Mouse (Mus musculus): ENCODE results near the gene Tmem102.

Gene Tmem102

GRCm38 (mm10) chr11:69804972-69805909 lies at the start of gene Tmem102:
Gene Tmem102 (minus strand): TSS chr11:69805624.
- DNase-seq (ENCODE audit: low read depth, low spot score): peak; percentile 88

DNA sequence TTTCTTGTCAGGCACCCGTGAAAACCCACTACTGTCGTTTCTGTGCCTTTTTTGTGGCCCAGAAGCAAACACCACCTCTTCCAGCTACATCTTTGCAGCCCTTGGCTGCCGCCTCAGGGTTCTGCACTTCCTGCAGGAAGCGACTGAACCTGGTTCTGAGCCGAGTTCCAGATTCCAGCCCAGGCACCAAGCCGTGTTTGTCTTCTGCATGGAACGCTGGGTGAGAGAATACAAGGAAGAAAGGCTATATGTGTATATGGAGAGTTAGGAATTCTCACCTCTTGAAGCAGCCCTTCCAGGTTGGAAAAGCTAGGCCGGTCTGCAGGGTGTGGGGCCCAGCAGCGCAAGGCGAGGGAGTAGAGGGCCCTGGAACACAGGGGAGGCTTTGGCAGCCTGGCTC lies 49.3 kb upstream of the Tmem102 start:
- DNase-seq (ENCODE audit: low read depth, low spot score): no peak

- DNase-seq (ENCODE audit: low read depth, low spot score): peak; percentile 80
Measured at GRCm38 (mm10) chr11:69853994-69854393, 48.6 kb upstream of the Tmem102 start.

DNA sequence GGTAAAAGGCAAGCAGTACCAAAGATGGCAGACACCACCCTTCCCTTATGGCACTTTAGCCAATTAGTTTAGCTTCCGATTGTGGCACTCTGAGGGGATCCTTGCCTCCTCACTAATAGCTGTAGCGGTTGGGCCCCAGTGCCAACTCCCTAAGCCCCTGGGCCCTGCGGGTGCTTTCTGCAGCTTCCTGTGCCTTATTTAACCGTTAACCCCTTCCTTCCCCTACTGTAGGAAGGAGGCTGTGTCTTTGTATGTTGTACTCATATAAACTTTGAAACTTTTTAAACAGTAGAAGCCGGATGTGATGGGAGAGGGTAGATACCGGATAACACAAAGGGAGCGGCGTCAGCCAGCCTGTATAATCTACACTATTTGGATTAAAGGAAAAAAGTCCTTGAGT lies 45.3 kb upstream of the Tmem102 start:
- no peak for DNase-seq (ENCODE audit: low read depth, low spot score)

DNA sequence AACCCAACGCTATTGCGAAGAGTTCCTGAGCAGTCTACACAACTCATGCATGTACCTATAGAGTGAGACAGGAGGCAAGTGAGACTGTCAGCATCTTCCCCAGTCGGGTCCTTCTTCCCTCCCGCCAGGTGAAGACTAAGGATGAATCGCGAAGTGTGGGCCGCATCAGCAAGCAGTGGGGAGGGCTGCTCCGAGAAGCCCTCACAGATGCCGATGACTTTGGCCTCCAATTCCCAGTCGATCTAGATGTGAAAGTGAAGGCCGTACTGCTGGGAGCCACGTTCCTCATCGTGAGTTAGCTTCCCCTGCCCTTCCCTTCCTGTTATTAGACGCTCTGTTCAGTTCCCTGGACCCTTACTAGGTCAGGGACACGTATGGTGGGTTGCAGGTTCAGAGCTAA lies 44.5 kb upstream of the Tmem102 start:
- DNase-seq (ENCODE audit: low read depth, low spot score): no peak

- no peak for DNase-seq (ENCODE audit: low read depth, low spot score)
Measured at GRCm38 (mm10) chr11:69849128-69849527, 43.7 kb upstream of the Tmem102 start.

GRCm38 (mm10) chr11:69848021-69848420 lies 42.6 kb upstream of the Tmem102 start:
- no peak for DNase-seq (ENCODE audit: low read depth, low spot score)

DNA sequence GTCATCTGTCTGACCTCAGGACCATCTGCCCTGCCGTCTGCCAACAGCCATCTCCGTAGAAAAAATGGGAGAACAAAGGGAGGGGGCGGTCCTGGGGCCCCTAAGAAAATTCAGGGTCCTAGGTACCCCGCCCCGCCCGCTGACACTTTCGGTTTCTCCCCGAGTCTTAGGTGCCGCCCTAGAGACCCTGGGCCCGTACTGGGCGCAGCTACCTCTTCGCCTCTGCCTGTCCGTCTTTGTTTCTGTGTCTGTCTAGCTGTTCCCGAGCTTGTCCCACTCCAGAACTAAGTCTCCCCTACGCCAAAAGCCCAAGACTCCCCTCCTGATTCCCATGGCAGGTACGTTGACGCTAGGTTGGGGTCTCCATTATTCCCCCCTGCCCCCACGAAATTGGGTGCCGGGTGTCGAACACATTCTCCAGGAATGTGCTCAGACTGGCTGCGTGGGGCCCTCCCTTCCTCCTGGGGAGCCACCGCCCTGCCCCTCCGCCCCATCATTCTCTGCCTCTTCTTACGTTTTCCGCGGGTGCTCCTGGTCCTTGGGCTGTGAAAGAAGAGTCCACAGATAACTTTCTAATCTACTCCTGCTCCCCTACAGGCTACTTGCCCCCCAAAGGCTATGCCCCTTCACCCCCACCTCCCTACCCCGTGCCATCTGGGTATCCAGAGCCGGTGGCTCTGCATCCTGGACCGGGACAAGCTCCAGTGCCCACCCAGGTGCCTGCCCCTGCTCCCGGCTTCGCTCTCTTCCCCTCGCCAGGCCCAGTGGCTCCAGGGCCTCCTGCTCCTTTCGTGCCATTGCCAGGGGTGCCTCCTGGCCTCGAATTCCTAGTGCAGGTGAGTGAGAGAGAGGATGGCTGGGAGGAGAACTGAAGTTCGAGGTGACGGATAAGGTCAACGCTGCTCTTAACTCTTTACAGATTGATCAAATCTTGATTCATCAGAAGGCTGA lies 41.6 kb upstream of the Tmem102 start:
- DNase-seq (ENCODE audit: low read depth, low spot score): no peak

DNA sequence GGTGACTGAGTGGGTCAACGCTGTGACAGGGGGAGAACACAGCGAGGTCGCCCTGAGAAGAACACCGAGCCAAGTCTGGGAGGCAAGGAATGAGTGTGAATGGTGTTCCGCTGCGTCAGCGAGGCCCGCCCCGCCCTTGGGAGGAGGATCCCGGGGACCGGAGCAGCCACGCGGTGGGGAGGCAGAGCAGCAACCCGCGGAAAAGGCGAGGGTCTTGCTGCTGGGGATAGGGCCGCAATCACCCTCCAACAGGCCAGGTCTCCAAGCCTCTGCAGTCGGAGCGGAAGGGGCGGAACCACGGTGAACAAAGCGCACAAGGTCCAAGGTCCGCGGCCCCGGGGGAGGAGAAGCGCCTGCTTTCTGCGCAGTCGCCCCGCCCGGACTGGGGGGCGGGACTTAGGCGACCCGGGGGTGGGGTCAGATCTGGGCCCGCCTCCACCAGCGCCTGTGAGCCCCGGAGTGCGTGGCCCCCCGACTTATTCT lies 40.8 kb upstream of the Tmem102 start, which contains the start of gene Plscr3:
Plscr3 (plus strand) TSS at position 179 of the 483 bp plus-strand sequence.
- DNase-seq (ENCODE audit: low read depth, low spot score): peak; percentile 95

GRCm38 (mm10) chr11:69838714-69839104 lies 33.3 kb upstream of the Tmem102 start:
- DNase-seq (ENCODE audit: low read depth, low spot score): peak; percentile 68

GRCm38 (mm10) chr11:69837952-69838713 lies 32.7 kb upstream of the Tmem102 start, which contains the start of gene Tmem256:
Gene Tmem256 (plus strand): TSS chr11:69838514.
- peak; percentile 100 for DNase-seq (ENCODE audit: low read depth, low spot score)

DNA sequence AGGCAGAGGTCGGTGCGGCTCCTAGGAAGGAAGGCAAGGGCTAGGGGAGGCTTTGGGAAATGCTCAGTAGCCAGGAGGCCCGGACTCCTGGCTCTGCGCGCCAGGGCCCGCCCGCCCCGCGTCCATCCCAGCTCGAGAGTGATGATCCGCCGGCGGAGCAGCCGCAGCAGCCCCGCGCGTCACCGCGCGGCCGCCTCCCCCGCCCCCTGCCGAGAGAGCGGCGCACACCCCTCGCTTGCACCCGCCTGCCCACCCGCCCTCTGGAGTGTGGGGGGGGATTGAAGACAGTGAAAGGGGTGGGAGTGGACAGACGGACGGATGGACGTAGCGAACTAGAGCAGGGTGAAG lies 32.2 kb upstream of the Tmem102 start, which contains the start of gene Nlgn2:
Nlgn2 (minus strand) TSS at position 181 of the 348 bp plus-strand sequence.
- no peak for DNase-seq (ENCODE audit: low read depth, low spot score)

DNA sequence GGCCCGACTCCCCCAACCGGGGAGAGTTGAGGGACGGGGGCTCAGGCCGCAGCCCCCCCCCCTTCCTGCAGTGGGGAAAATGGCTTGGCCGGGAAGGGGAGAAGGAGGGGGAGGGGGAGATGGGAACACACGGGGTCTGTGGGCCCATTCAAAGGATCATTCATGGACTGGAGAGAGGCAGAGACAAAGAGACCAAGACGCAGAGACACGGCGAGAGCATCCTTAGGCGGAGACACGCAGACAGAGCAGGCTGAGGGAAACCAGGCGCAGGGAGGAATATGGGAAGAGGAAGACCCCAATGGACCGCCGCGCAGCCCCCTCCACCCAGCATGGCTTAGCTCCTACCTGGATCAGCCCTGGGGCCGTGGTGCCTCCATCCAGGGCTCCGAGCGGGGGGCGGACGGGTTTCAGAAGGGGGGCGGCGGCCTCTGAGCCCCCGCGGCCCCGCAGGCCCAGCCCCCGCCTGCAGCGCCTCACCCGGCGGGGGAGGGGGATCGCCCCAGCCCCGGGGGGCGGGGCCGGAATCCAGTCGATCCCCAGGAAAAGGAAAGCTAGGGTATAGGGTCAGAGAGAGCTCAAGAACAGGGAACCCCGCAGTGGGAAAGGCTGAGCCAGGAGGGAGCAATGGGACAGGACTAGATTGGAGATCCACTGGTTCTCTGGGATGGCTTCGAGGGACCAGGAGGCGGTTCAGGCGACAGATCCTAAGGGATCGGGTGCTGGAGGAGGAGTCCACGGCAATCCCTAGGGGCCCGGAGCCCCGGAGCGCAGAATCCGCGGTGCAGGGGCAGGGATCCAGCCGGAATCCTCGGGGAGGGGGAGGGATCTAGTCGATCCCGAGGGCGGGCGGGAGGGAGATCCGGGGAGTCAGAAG lies 31.5 kb upstream of the Tmem102 start:
- peak; percentile 61 for DNase-seq (ENCODE audit: low read depth, low spot score)

GRCm38 (mm10) chr11:69835966-69836335 lies 30.5 kb upstream of the Tmem102 start:
- no peak for DNase-seq (ENCODE audit: low read depth, low spot score)

DNA sequence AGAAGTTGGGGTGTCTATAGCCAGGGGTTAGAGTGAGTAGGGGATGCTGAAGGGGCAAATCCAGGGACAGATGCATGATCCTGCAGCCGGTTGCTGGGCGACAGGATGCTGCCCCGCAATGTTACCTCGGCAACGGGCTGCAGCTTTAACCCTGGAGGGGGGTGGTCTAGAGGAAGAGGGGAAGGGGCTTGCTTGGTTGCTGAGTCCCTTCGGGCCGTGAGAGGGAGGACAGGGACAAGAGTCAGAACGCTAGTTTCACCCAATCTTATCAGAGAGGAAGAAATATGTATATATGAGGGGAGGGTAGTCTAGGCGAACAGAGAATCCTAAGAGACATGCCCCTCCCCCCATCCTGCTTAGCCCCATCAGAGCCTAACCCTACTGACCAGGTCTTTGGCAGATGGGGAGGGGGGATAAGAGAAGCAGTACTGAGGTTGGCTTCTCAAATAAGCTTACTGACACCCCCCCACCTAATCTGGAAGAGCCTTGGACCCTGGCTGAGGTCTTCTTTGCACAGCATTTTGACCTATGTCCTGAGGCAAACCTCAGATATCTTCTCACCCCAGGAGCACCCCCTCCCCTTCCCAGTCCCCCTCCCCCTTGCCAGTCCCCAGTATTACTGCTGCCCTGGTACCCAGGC lies 30.0 kb upstream of the Tmem102 start:
- no peak for DNase-seq (ENCODE audit: low read depth, low spot score)

GRCm38 (mm10) chr11:69834001-69834549 lies 28.7 kb upstream of the Tmem102 start:
- peak; percentile 39 for DNase-seq (ENCODE audit: low read depth, low spot score)

DNA sequence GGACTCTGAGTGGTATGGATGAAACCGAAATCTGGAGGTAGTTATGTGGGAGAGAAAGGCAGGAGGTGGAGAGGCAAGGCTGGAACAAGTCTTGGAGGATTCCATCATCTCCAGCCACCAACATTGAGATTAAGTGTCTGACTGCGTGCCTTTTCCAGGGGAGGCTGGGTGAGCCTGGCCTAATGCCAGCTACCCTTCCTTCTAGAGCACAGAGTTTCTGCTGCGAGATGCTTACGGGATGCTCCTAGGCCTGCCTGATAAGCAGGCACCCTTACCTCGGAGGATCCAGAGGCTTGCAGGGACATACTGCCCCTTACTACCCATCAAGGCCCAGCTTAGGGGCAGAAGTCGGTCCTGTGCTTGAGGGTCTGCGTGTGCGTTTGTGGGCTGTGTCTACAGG lies 28.1 kb upstream of the Tmem102 start:
- DNase-seq (ENCODE audit: low read depth, low spot score): peak; percentile 45

- peak; percentile 72 for DNase-seq (ENCODE audit: low read depth, low spot score)
Measured at GRCm38 (mm10) chr11:69828832-69829231, 23.4 kb upstream of the Tmem102 start.

GRCm38 (mm10) chr11:69823456-69823855 lies 18.0 kb upstream of the Tmem102 start:
- DNase-seq (ENCODE audit: low read depth, low spot score): no peak
